Mouse (Mus musculus): ENCODE measurements at regions not wholly inside any gene's neighbourhood (a gene's known extent, or its start where the extent isn't known, plus 50 kb on each side); places are given as distances from the start of the nearest gene placed in this dataset.
A peak's percentile ranks its signal among the peaks of the same experiment; 100 is the strongest.

DNA sequence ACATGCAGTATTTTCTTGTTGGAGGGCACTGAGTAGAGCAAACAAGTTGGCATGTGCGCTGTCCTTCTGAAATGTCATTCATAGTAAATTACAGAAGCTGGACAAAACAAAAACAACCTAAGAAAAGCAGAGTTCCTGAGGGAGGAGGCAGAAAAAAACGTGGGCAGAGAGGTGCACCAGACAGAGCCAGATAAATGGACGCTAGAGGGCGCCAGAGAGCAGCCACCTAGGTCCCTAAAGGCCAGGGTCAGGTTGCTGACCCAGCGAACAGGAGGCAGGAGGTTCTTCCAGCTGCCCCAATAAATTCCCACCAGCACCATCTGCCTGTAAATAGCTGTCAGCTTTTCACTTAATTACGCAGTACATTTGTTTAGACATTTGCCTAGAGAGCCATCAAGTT is 158.6 kb upstream of the Cntnap4 start:
- TF ChIP-seq POLR2A (IDR thresholded peaks at IDR 0.05; ENCODE audit: extremely low read depth, insufficient read depth, low read length) (no peak), CTCF (IDR thresholded peaks at IDR 0.05; ENCODE audit: extremely low read depth, insufficient read depth, low read length) (peak; percentile 41)
